Mouse (Mus musculus) hindbrain, embryonic 16.5 days (tissue): Measurements from ENCODE around the gene 5330417C22Rik. TPM values are rescaled to one million over a fixed set of nuclear protein-coding genes. Genes with fewer than 3 reads are reported as not detected.

Experiments
- ATAC-seq: fragments of 200-750 bp; cut with Nextera tagmentation; 2 replicates; pipeline ENCODE4 v1.8.0; 2017; ENCODE audit warnings: moderate TSS enrichment, moderate library complexity
- H3K27ac ChIP-seq: fragments of 300-500 bp; sonication (generic); 2 replicates; pipeline ENCODE4 v1.5.1; 2014; ENCODE audit warnings: low read depth, mild to moderate bottlenecking, control low read depth, low read length, moderate library complexity
- H3K27me3 ChIP-seq: fragments of 300-500 bp; sonication (generic); replicated peaks from 2 replicates; pipeline ENCODE4 v1.6.1; 2014; ENCODE audit warnings: low read length; ENCODE audit not compliant: control insufficient read depth, insufficient read depth
- H3K36me3 ChIP-seq: fragments of 300-500 bp; sonication (generic); 2 replicates; pipeline ENCODE4 v1.6.1; 2014; ENCODE audit warnings: mild to moderate bottlenecking, low read length, moderate library complexity, mixed read lengths; ENCODE audit not compliant: control insufficient read depth, insufficient read depth
- H3K4me1 ChIP-seq: fragments of 300-500 bp; sonication (generic); 2 replicates; pipeline ENCODE4 v1.6.1; 2014; ENCODE audit warnings: low read depth, low read length; ENCODE audit not compliant: control insufficient read depth, insufficient read depth
- H3K4me2 ChIP-seq: fragments of 300-500 bp; sonication (generic); 2 replicates; pipeline ENCODE4 v1.6.1; 2014; ENCODE audit warnings: mild to moderate bottlenecking, low read length, control low read depth, moderate library complexity
- H3K4me3 ChIP-seq: fragments of 300-500 bp; sonication (generic); 2 replicates; pipeline ENCODE4 v1.5.1; 2014; ENCODE audit warnings: mild to moderate bottlenecking, low read length, control low read depth, moderate library complexity
- H3K9ac ChIP-seq: fragments of 300-500 bp; sonication (generic); 2 replicates; pipeline ENCODE4 v1.6.1; 2014; ENCODE audit warnings: low read depth, mild to moderate bottlenecking, control low read depth, low read length, moderate library complexity
- H3K9me3 ChIP-seq: fragments of 300-500 bp; sonication (generic); 2 replicates; pipeline ENCODE4 v1.6.1; 2014; ENCODE audit warnings: mild to moderate bottlenecking, low read length, moderate library complexity; ENCODE audit not compliant: control insufficient read depth
- WGBS: fragments of 180-500 bp; shearing (Covaris S2); extraction: QIAGEN DNeasy Blood & Tissue Kit; methylation state at CpG from one replicate; pipeline ENCODE4 v1.1.7; 2014; 5-methylcytosine and 5-hydroxymethylcytosine counted together
- polyA plus RNA-seq: library from polyadenylated mRNA; unstranded; fragments of >200 nt; fragmentation: Nextera tagmentation; extraction: Ambion mirVana; gene quantifications from 2 replicates; pipeline ENCODE4 v1.2.1, GENCODE M21; 2015

Gene 5330417C22Rik
- polyA plus RNA-seq, 1 experiment from 2014 or later: 18.5 TPM

GRCm38 (mm10) chr3:108563309-108563708 lies 27.0 kb upstream of the 5330417C22Rik start:
- no peak for ATAC-seq
- peak overlapping the region; percentile 88 for H3K4me2 ChIP-seq
- peak overlapping the region; percentile 82 for H3K4me3 ChIP-seq
- H3K4me1 ChIP-seq: peaks cover 9% of the 10 kb centered on the region
- 2% methylated on average over 4 of the region's 4 CpGs for WGBS
- H3K27ac ChIP-seq: peak overlapping the region; percentile 95
- H3K36me3 ChIP-seq: peaks cover 9% of the 10 kb centered on the region
- H3K9ac ChIP-seq: peak overlapping the region; percentile 50; the same call in 1 of the 2 replicates
- H3K27me3 ChIP-seq: no peaks in the 10 kb centered on the region
- H3K9me3 ChIP-seq: no peaks in the 10 kb centered on the region

- no peaks in the 10 kb centered on the region for H3K27me3 ChIP-seq
- 11% methylated on average over 15 of the region's 15 CpGs for WGBS
- H3K27ac ChIP-seq: peak overlapping the region; percentile 95
- H3K4me1 ChIP-seq: peaks cover 9% of the 10 kb centered on the region
- peak overlapping the region; percentile 50; the same call in 1 of the 2 replicates for H3K9ac ChIP-seq
- H3K9me3 ChIP-seq: no peaks in the 10 kb centered on the region
- peak overlapping the region; percentile 88 for H3K4me2 ChIP-seq
- peak overlapping the region; percentile 82 for H3K4me3 ChIP-seq
- peaks cover 14% of the 10 kb centered on the region for H3K36me3 ChIP-seq
- peak; percentile 74 for ATAC-seq
Measured at GRCm38 (mm10) chr3:108562777-108563271, 26.5 kb upstream of the 5330417C22Rik start.

GRCm38 (mm10) chr3:108562133-108562730 lies 25.9 kb upstream of the 5330417C22Rik start, which contains the start of gene Tmem167b:
Tmem167b (minus strand) TSS chr3:108562466.
- Histone ChIP-seq H3K4me1 (peaks cover 9% of the 10 kb centered on the region), H3K9me3 (no peaks in the 10 kb centered on the region), H3K4me2 (peak within 1 kb of the TSS; percentile 88), H3K9ac (peak within 1 kb of the TSS; percentile 87), H3K27ac (peak within 1 kb of the TSS; percentile 95), H3K27me3 (no peaks in the 10 kb centered on the region), H3K36me3 (peaks cover 18% of the 10 kb centered on the region), H3K4me3 (peak within 1 kb of the TSS; percentile 82)
- under 1% methylated on average over 37 of the region's 45 CpGs for WGBS
- peak; percentile 98 for ATAC-seq

- Histone ChIP-seq H3K4me2 (no peak overlapping the region), H3K4me3 (no peak overlapping the region), H3K9ac (no peak overlapping the region; the same call in 1 of the 2 replicates), H3K9me3 (no peaks in the 10 kb centered on the region), H3K27ac (no peak overlapping the region), H3K4me1 (peaks cover 15% of the 10 kb centered on the region), H3K36me3 (peaks cover 21% of the 10 kb centered on the region), H3K27me3 (no peaks in the 10 kb centered on the region)
- 93% methylated on average over 4 of the region's 4 CpGs for WGBS
- ATAC-seq: no peak
Measured at GRCm38 (mm10) chr3:108557888-108558287, 21.6 kb upstream of the 5330417C22Rik start.

GRCm38 (mm10) chr3:108554587-108555312 lies 18.4 kb upstream of the 5330417C22Rik start:
- WGBS: 20% methylated on average over 19 of the region's 22 CpGs
- H3K9me3 ChIP-seq: no peaks in the 10 kb centered on the region
- H3K4me2 ChIP-seq: peak overlapping the region; percentile 85
- peak; percentile 95 for ATAC-seq
- H3K27me3 ChIP-seq: no peaks in the 10 kb centered on the region
- peaks cover 19% of the 10 kb centered on the region for H3K36me3 ChIP-seq
- H3K4me3 ChIP-seq: peak overlapping the region; percentile 76
- peak overlapping the region; percentile 95 for H3K9ac ChIP-seq
- peak overlapping the region; percentile 89 for H3K27ac ChIP-seq
- peaks cover 6% of the 10 kb centered on the region for H3K4me1 ChIP-seq

GRCm38 (mm10) chr3:108554111-108554561 lies 17.8 kb upstream of the 5330417C22Rik start:
- H3K4me1 ChIP-seq: peaks cover 6% of the 10 kb centered on the region

GRCm38 (mm10) chr3:108542299-108542698 lies 6.0 kb upstream of the 5330417C22Rik start:
- no peak for ATAC-seq
- Histone ChIP-seq H3K4me3 (no peak overlapping the region), H3K27ac (no peak overlapping the region), H3K4me2 (no peak overlapping the region), H3K9me3 (no peaks in the 10 kb centered on the region), H3K4me1 (0 out of 2 replicates have a peak, but pooled peaks cover 6% of the 10 kb centered on the region), H3K9ac (no peak overlapping the region), H3K36me3 (no peaks in the 10 kb centered on the region), H3K27me3 (no peaks in the 10 kb centered on the region)
- 82% methylated on average over 11 of the region's 11 CpGs for WGBS

More at GRCm38 (mm10) chr3:108554111-108554561, 17.8 kb upstream of the 5330417C22Rik start:
- Histone ChIP-seq H3K27ac (peak overlapping the region; percentile 89), H3K4me2 (peak overlapping the region; percentile 85), H3K36me3 (peaks cover 14% of the 10 kb centered on the region), H3K4me3 (peak overlapping the region; percentile 76), H3K9ac (peak overlapping the region; percentile 95), H3K9me3 (no peaks in the 10 kb centered on the region), H3K27me3 (no peaks in the 10 kb centered on the region)
- ATAC-seq: peak; percentile 75
- WGBS: 1% methylated on average over 40 of the region's 42 CpGs

GRCm38 (mm10) chr3:108537303-108537702 lies 967 bp upstream of the 5330417C22Rik start:
- peak; percentile 41 for ATAC-seq
- H3K9me3 ChIP-seq: no peaks in the 10 kb centered on the region
- peak overlapping the region; percentile 50 for H3K9ac ChIP-seq

More at GRCm38 (mm10) chr3:108537303-108537702, 967 bp upstream of the 5330417C22Rik start:
- Histone ChIP-seq H3K4me3 (peak overlapping the region; percentile 32), H3K4me2 (peak overlapping the region; percentile 67), H3K36me3 (no peaks in the 10 kb centered on the region), H3K27me3 (peaks cover 2% of the 10 kb centered on the region; the same call in 1 of the 2 replicates), H3K4me1 (peaks cover 8% of the 10 kb centered on the region; the same call in 1 of the 2 replicates), H3K27ac (peak overlapping the region; percentile 67)
- 5% methylated on average over 17 of the region's 17 CpGs for WGBS
